Mouse (Mus musculus) layer of hippocampus, adult 9-11 months (tissue): ENCODE measurements around the gene Nupl2.

Experiments used
- DNase-seq: peaks from one replicate; pipeline ENCODE4 v3.0.0; 2022

The Nupl2 gene

DNA sequence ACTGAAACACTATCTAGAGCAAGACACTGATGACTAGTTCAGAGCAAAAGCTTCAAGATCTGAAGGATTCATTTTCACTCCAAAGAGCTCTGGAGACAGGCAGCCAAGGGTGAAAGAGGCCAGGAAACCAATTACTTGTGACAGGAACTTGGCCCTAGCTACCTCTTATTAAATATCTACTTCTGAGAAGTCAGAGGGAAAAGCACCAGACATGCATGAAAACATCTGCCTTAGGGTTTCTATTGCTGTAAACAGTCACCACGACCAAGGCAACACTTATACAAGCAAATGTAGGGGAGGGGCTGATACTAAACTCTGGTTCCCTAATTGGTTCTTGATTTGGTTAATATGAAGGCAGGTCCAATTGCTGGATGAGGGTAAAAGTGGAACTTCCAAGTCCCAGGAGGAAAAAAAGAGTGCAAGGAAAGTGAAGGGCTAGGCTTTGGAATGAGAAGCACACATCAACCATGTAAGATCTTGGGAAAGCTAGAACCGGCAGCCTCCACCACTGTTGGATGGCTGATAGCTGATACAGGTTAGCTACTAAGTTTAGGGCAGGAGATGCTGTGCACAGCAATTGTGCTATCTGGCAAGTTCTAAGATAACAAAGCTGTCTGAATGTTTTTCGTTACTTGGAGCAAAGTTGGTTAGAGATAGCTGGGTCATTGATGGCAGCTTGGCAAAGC lies 49.2 kb downstream of the Nupl2 start:
- no peak for DNase-seq

GRCm38 (mm10) chr5:24214547-24214878 lies 49.8 kb downstream of the Nupl2 start:
- DNase-seq, result no peak

DNA sequence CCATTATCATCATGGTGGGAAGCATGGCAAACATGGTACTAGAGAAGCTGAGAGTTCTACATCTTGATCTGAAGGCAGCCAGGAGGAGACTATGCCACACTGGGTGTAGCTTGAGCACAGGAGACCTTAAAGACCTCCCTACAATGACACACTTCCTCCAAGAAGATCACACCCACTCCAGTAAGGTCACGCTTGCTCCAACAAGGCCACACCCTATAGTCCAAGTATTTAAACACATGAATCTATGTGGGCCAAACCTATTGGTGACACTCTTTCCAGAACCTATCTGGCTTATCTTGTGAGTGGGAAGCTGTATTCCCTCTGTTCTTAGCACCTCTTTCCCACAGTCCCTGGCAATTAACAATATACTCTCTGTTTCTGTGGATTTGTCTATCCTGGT lies 50.1 kb downstream of the Nupl2 start:
- DNase-seq, result no peak
